8 mouse cellular contexts compared by ENCODE assay signal in genomic region chr14:24081911-24082558, GRCm38 (mm10).
DNase-seq lines count a peak whose midpoint lies in the region; ATAC-seq and TF ChIP-seq lines count a peak whose summit lies in the region.

No protein-coding gene starts in this region.

- no peak overlapping the region for H3K4me2 ChIP-seq in embryonic facial prominence, embryonic 11.5 days (ENCODE audit: low read depth, low read length)
- peak overlapping the region; percentile 33; the same call in 1 of the 2 replicates for H3K4me2 ChIP-seq in heart, embryonic 16.5 days (ENCODE audit: low read depth, low read length)
- H3K4me2 ChIP-seq in lung, postnatal 0 days (replicated peaks; ENCODE audit: low read depth, low read length) = no peak overlapping the region

- no peak overlapping the region for H3K27ac ChIP-seq in embryonic facial prominence, embryonic 11.5 days (replicated peaks; ENCODE audit: low read depth, low read length)
- H3K27ac ChIP-seq in heart, embryonic 16.5 days (ENCODE audit: low read length) = no peak overlapping the region
- no peak overlapping the region for H3K27ac ChIP-seq in lung, postnatal 0 days (ENCODE audit: low read length)

- H3K4me1 ChIP-seq in embryonic facial prominence, embryonic 11.5 days (ENCODE audit: control insufficient read depth, insufficient read depth, low read length) = no peaks in the 10 kb centered on the region
- no peaks in the 10 kb centered on the region for H3K4me1 ChIP-seq in heart, embryonic 16.5 days (ENCODE audit: control insufficient read depth, insufficient read depth, low read length)
- no peaks in the 10 kb centered on the region for H3K4me1 ChIP-seq in lung, postnatal 0 days (ENCODE audit: insufficient read depth, low read depth, low read length)

- no peaks in the 10 kb centered on the region for H3K9me3 ChIP-seq in embryonic facial prominence, embryonic 11.5 days (replicated peaks; ENCODE audit: control insufficient read depth, low read length)
- no peaks in the 10 kb centered on the region for H3K9me3 ChIP-seq in heart, embryonic 16.5 days (replicated peaks; ENCODE audit: control insufficient read depth, low read length)
- H3K9me3 ChIP-seq in lung, postnatal 0 days (ENCODE audit: low read length) = no peaks in the 10 kb centered on the region

- H3K4me3 ChIP-seq in embryonic facial prominence, embryonic 11.5 days (ENCODE audit: low read depth, low read length) = no peak overlapping the region
- peak overlapping the region; percentile 4; the same call in 1 of the 2 replicates for H3K4me3 ChIP-seq in heart, embryonic 16.5 days (ENCODE audit: low read length)
- no peak overlapping the region for H3K4me3 ChIP-seq in lung, postnatal 0 days (ENCODE audit: low read depth, low read length)

- no peak for TF ChIP-seq CTCF in lung, postnatal 0 days (IDR thresholded peaks at IDR 0.05)

- TF ChIP-seq EP300 in lung, postnatal 0 days (IDR thresholded peaks at IDR 0.05) = no peak

- 26% methylated on average over 11 of the region's 11 CpGs for WGBS in embryonic facial prominence, embryonic 11.5 days
- 26% methylated on average over 11 of the region's 11 CpGs for WGBS in heart, embryonic 16.5 days
- WGBS in lung, postnatal 0 days = 27% methylated on average over 11 of the region's 11 CpGs

- no peaks in the 10 kb centered on the region for H3K36me3 ChIP-seq in embryonic facial prominence, embryonic 11.5 days (replicated peaks; ENCODE audit: control insufficient read depth, insufficient read depth, low read depth, low read length)
- no peaks in the 10 kb centered on the region for H3K36me3 ChIP-seq in heart, embryonic 16.5 days (ENCODE audit: control insufficient read depth, insufficient read depth)
- no peaks in the 10 kb centered on the region for H3K36me3 ChIP-seq in lung, postnatal 0 days (ENCODE audit: insufficient read depth, low read length)

- H3K9ac ChIP-seq in embryonic facial prominence, embryonic 11.5 days (replicated peaks; ENCODE audit: low read length) = no peak overlapping the region
- no peak overlapping the region for H3K9ac ChIP-seq in heart, embryonic 16.5 days (ENCODE audit: low read length)
- H3K9ac ChIP-seq in lung, postnatal 0 days (replicated peaks; ENCODE audit: low read depth) = no peak overlapping the region

- DNase-seq in adrenal gland, postnatal 10 days = peak; percentile 35
- DNase-seq in adrenal gland, postnatal 4 days (ENCODE audit: low spot score in 2 of 2) = no peak
- DNase-seq in embryonic facial prominence, embryonic 11.5 days (ENCODE audit: low spot score) = peak; percentile 74
- DNase-seq in kidney, postnatal 36 days = peak; percentile 86 to 89
- peak; percentile 68 for DNase-seq in lung, postnatal 0 days (ENCODE audit: low spot score)
- peak; percentile 62 for DNase-seq in right cerebral cortex, postnatal 14 days

- ATAC-seq in embryonic facial prominence, embryonic 11.5 days (replicated peaks; ENCODE audit: insufficient number of reproducible peaks, low FRiP score, low TSS enrichment, low read depth) = no peak; the same call in 1 of the 2 replicates
- 0 out of 2 replicates have a peak, but pooled peaks have one; percentile 14 for ATAC-seq in heart, embryonic 16.5 days (replicated peaks; ENCODE audit: extremely low read depth, insufficient read depth, low FRiP score)
- ATAC-seq in lung, postnatal 0 days = peak; percentile 83
- no peak for ATAC-seq in megakaryocyte progenitor cell, adult 5-6 weeks (replicated peaks; ENCODE audit: poor library complexity)

- H3K27me3 ChIP-seq in embryonic facial prominence, embryonic 11.5 days (ENCODE audit: control insufficient read depth, insufficient read depth, low read length) = no peaks in the 10 kb centered on the region
- no peaks in the 10 kb centered on the region for H3K27me3 ChIP-seq in heart, embryonic 16.5 days (ENCODE audit: control insufficient read depth, insufficient read depth, low read length)
- no peaks in the 10 kb centered on the region for H3K27me3 ChIP-seq in lung, postnatal 0 days (replicated peaks; ENCODE audit: insufficient read depth, low read length)

Comparison
In these comparisons a context has a peak if more than half of its experiments do, and no peak if none do; other contexts are left out.
1. DNase-seq: peak in adrenal gland, postnatal 10 days (single experiment), embryonic facial prominence, embryonic 11.5 days (single experiment), kidney, postnatal 36 days (2 of 2), lung, postnatal 0 days (single experiment) and right cerebral cortex, postnatal 14 days (single experiment); none in adrenal gland, postnatal 4 days (0 of 2).
2. ATAC-seq: peak in heart, embryonic 16.5 days (single experiment) and lung, postnatal 0 days (single experiment); none in embryonic facial prominence, embryonic 11.5 days (single experiment) and megakaryocyte progenitor cell, adult 5-6 weeks (single experiment).